Mouse (Mus musculus) myocyte (in vitro differentiated cells): ENCODE measurements around the gene Ttll1.

Source experiments
- CEBPB ChIP-seq: IDR thresholded peaks from 2 replicates; pipeline ENCODE4 v1.6.1; 2011; ENCODE audit warnings: mild to moderate bottlenecking, moderate library complexity; ENCODE audit not compliant: poor library complexity, insufficient read depth, severe bottlenecking
- E2F4 ChIP-seq: IDR thresholded peaks from one replicate; pipeline ENCODE4 v1.6.1; 2011; ENCODE audit warnings: mild to moderate bottlenecking, control low read depth, moderate library complexity; ENCODE audit not compliant: insufficient read depth
- MAX ChIP-seq: IDR thresholded peaks from one replicate; pipeline ENCODE4 v1.6.1; 2011; ENCODE audit warnings: low read depth, mild to moderate bottlenecking, control low read depth
- MYOD1 ChIP-seq, 3 experiments: IDR thresholded peaks; one replicate each; pipeline ENCODE4 v1.6.1; 2011; ENCODE audit warnings: control low read depth in 2 of 3, low read depth in 2 of 3, mild to moderate bottlenecking in 2 of 3, moderate library complexity in 1 of 3; ENCODE audit not compliant: insufficient read length in 2 of 3, control insufficient read depth in 1 of 3
- MYOG ChIP-seq, 3 experiments: IDR thresholded peaks; one replicate each; pipeline ENCODE4 v1.6.1; 2011; ENCODE audit warnings: control low read depth in 2 of 3, low read depth in 2 of 3, mild to moderate bottlenecking in 2 of 3; ENCODE audit not compliant: insufficient read length in 2 of 3, control insufficient read depth in 1 of 3, insufficient read depth in 1 of 3
- POLR2A ChIP-seq: IDR thresholded peaks from one replicate; pipeline ENCODE4 v1.6.1; 2011; ENCODE audit warnings: low read depth, mild to moderate bottlenecking, control low read depth, moderate library complexity; ENCODE audit not compliant: insufficient read length
- POLR2AphosphoS2 ChIP-seq: IDR thresholded peaks from one replicate; pipeline ENCODE4 v1.6.1; 2011; ENCODE audit warnings: low read depth, control low read depth; ENCODE audit not compliant: insufficient read length
- TCF12 ChIP-seq: IDR thresholded peaks from one replicate; pipeline ENCODE4 v1.6.1; 2011; ENCODE audit warnings: mild to moderate bottlenecking, control low read depth; ENCODE audit not compliant: poor library complexity, insufficient read depth, severe bottlenecking
- TCF3 ChIP-seq: IDR thresholded peaks from one replicate; pipeline ENCODE4 v1.6.1; 2011; ENCODE audit warnings: low read depth, control low read depth; ENCODE audit not compliant: insufficient read length
- USF1 ChIP-seq: IDR thresholded peaks from one replicate; pipeline ENCODE4 v1.6.1; 2011; ENCODE audit warnings: low read depth, mild to moderate bottlenecking, control low read depth, moderate library complexity

GRCm38 (mm10) chr15:83494572-83494920 lies 16.1 kb downstream of the Ttll1 start:
- TF ChIP-seq POLR2A (no peak), TCF12 (no peak), USF1 (no peak), MAX (no peak), MYOG (IDR thresholded peaks at IDR 0.05; ENCODE audit: control insufficient read depth in 1 of 3, insufficient read depth in 1 of 3, insufficient read length in 2 of 3, low read depth in 2 of 3) (peak in 2 of 3 experiments; percentile 4 to 59), POLR2AphosphoS2 (no peak), E2F4 (no peak), MYOD1 (IDR thresholded peaks at IDR 0.05; ENCODE audit: control insufficient read depth in 1 of 3, insufficient read length in 2 of 3, low read depth in 2 of 3) (peak; percentile 12 to 84 (median 61)), TCF3 (no peak), CEBPB (no peak)
